Mouse (Mus musculus) right cerebral cortex, adult 18-20 months (tissue): Measurements from ENCODE around the gene Msmo1.

ENCODE experiments used
- DNase-seq: peaks from one replicate; pipeline ENCODE4 v3.0.0; 2022; ENCODE audit warnings: mixed read lengths

The Msmo1 gene

GRCm38 (mm10) chr8:64733271-64733943 lies at the start of gene Msmo1:
Msmo1 (minus strand) TSS chr8:64733792.
- peak; percentile 99 for DNase-seq

- DNase-seq, result no peak
Observed at GRCm38 (mm10) chr8:64781947-64782346, 48.4 kb upstream of the Msmo1 start.

GRCm38 (mm10) chr8:64777925-64778324 lies 44.3 kb upstream of the Msmo1 start:
- no peak for DNase-seq

GRCm38 (mm10) chr8:64774136-64774535 lies 40.5 kb upstream of the Msmo1 start:
- no peak for DNase-seq

GRCm38 (mm10) chr8:64770814-64771213 lies 37.2 kb upstream of the Msmo1 start:
- no peak for DNase-seq

GRCm38 (mm10) chr8:64769586-64769985 lies 36.0 kb upstream of the Msmo1 start:
- DNase-seq, result no peak

GRCm38 (mm10) chr8:64768645-64769044 lies 35.1 kb upstream of the Msmo1 start:
- DNase-seq, result no peak

GRCm38 (mm10) chr8:64767047-64767446 lies 33.5 kb upstream of the Msmo1 start:
- DNase-seq, result no peak

- no peak for DNase-seq
Observed at GRCm38 (mm10) chr8:64764075-64764474, 30.5 kb upstream of the Msmo1 start.

- DNase-seq, result no peak
Observed at GRCm38 (mm10) chr8:64762751-64763150, 29.2 kb upstream of the Msmo1 start.

GRCm38 (mm10) chr8:64761430-64761829 lies 27.8 kb upstream of the Msmo1 start:
- peak; percentile 43 for DNase-seq

- no peak for DNase-seq
Observed at GRCm38 (mm10) chr8:64757956-64758355, 24.4 kb upstream of the Msmo1 start.

GRCm38 (mm10) chr8:64746215-64747058 lies 12.8 kb upstream of the Msmo1 start:
- no peak for DNase-seq

- no peak for DNase-seq
Observed at GRCm38 (mm10) chr8:64740547-64741211, 7.1 kb upstream of the Msmo1 start.

GRCm38 (mm10) chr8:64738916-64739315 lies 5.3 kb upstream of the Msmo1 start:
- DNase-seq, result no peak

GRCm38 (mm10) chr8:64736767-64737323 lies 3.3 kb upstream of the Msmo1 start:
- no peak for DNase-seq

- DNase-seq, result no peak
Observed at GRCm38 (mm10) chr8:64735161-64735560, 1.6 kb upstream of the Msmo1 start.

- no peak for DNase-seq
Observed at GRCm38 (mm10) chr8:64732596-64732995, 996 bp downstream of the Msmo1 start.

GRCm38 (mm10) chr8:64728156-64728555 lies 5.4 kb downstream of the Msmo1 start:
- DNase-seq, result no peak

- DNase-seq, result peak; percentile 57
Observed at GRCm38 (mm10) chr8:64726190-64726695, 7.3 kb downstream of the Msmo1 start.

GRCm38 (mm10) chr8:64723206-64723605 lies 10.4 kb downstream of the Msmo1 start:
- no peak for DNase-seq

GRCm38 (mm10) chr8:64717868-64718267 lies 15.7 kb downstream of the Msmo1 start:
- DNase-seq, result no peak

GRCm38 (mm10) chr8:64712499-64712898 lies 21.1 kb downstream of the Msmo1 start:
- DNase-seq, result no peak
